Mouse (Mus musculus) ovary, postnatal 14 days (tissue): ENCODE results near the gene Dusp11.
A peak's percentile ranks its signal among the peaks of the same experiment; 100 is the strongest.
"Not testable (repeated sequence)": the region's sequence is repeated elsewhere in the genome, so short reads cannot be mapped to it uniquely, and the experiment has no call there.

Source experiments
- DNase-seq: peaks from one replicate; pipeline ENCODE4 v3.0.0; 2022; ENCODE audit warnings: low spot score

The Dusp11 gene

DNA sequence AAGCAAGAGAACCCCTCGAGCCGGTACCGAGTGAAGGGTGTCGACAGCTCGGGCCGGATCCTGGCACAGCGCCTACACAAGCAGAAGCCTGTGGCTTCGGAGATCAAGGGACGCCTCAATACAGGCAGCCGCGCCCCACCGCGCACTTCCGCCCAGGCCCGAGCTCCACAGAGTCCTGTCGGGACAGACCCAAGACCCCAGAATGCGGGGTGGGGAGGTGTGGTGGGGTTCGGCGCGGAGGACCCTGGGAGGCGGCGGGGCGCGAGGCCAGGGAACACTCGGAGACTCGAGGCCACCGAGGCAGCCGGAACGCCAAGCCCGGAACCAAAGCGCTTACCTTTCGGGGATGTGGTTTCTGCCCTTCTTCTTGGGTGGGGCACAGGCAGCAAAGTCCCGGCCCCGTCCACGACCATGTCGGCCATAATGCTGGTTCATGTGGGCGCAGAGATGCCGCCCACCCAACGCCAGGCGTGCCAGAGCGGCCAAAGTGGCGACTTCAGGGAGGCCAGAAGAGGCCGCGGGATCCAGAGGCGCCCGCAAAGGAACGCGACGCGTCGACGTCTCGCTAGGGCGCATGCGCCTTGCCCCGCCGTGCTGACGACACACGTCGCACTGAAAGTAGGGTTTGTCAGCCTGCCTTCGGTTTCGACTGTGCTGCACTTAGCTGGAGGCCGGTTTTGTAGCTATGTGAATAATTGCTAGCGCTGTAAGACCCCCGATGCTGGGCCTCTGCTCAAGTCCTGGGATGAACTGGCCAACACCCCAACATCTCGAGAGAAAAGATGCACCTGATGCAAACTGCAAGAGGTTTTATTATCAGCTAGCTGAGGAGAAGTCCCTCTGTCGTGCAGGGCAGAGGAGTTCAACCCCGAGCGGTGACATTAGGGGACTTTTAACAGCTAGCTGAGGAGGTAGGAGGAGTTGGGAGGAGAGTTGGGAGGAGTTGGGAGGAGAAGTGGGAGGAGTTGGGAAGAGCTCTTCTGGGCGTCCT, at the start of gene Dusp11:
Dusp11 (minus strand) TSS at position 567 of the 991 bp plus-strand sequence.
- DNase-seq, result peak; percentile 88

DNA sequence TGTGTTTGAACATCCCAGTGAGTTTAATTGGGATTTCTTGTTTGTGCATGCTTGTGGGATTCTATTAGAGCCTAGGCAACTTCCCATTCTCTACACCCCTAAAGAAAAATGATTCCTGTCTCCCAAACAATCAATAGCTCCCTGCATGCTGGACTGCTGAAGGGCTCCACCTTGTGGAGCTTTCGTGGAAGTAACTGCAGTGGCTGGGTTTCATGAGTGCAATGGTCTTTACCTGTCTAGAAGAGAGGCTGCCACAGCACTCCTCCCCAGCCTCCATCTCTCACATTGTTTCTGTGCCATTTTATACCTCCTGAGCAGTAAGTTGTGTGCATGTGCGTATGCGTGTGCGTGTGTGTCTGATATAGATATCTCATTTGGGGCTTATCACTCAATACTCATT, 48.5 kb upstream of the Dusp11 start:
- DNase-seq, result peak; percentile 42

DNA sequence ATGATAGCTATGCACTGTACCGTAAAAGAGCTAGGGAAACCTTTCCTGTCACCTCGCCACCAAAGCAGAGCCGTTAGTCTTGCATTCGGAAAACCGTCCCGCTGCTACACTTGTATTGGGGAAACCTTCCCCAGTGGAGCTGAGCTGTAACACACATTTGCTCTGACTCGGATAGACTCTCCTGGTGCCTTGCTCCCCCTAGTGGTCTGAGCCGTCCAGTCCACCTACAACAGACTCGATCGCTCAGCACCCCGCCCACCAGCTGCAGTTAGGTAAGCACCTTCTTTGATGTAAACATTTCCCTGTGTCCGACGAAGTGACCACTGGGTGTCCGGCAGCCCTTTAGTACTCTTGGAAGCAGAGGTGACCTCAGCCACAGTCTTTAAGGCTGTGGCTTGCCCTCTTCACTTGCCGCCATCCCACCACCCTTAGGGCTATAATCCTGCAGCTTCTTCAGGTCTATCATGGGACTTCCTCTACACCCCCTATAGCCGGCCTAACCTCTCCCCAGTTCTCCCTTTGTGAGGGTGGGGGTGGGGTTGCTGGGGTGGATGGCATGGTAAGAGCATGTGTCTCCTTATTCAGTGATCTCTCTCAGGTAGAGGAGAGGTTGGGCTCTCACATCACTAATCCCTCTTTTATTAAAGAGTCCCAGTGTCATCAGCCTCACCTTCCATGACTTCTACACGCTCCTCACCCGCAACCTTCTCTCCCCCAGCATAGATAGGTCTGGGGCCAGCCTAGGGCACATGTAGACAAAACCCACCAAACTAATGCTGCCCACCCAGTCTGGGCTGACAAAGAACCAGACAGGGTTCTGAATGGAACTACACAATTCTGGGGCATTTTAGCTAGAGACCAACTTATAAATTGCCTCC, 43.0 kb upstream of the Dusp11 start:
- peak; percentile 62 for DNase-seq

DNA sequence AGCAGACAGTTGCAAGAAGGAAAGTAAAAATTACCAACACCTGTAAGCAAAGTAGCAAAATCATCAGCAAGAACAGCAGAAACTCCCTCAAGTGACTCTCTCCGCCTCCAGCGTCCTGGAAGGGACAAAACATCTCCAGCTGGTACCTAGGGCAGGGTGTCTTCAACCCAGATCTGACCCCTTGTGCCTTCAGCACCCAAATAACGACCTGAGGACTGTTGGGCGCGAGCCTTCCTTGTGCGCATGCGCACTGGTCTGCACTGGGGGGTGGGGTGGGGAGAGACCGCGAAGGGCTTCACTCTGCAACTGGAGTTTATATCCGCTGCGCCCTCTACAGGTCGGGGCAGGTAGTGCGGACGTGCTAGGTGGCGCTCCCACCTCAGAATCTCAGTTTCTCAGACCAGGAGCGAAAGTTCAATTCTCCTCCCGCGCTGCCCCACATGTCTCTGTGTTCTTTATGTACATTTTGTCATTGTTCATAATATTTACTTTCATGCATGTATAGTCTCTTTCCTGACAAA, 42.0 kb upstream of the Dusp11 start:
- DNase-seq, result no peak

DNA sequence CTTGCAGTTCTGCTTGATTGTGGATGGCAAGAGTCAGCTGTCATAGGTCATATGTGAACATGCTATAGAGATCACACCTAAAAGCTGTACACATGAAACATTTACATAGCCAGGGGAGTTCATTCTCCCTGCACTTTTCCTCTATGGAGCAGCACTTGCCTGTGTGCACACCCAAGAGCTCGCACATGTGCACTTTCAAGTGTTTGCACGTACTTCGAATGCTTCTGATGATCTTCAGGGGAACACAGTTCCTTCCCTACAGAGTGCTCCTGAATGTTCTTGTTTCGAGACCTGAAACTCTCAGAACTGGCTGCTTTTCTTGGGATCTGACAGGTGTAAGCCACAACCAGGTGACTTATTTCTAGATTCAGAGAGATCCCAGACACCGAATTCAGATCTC, 29.3 kb upstream of the Dusp11 start:
- DNase-seq, result not testable (repeated sequence)

DNA sequence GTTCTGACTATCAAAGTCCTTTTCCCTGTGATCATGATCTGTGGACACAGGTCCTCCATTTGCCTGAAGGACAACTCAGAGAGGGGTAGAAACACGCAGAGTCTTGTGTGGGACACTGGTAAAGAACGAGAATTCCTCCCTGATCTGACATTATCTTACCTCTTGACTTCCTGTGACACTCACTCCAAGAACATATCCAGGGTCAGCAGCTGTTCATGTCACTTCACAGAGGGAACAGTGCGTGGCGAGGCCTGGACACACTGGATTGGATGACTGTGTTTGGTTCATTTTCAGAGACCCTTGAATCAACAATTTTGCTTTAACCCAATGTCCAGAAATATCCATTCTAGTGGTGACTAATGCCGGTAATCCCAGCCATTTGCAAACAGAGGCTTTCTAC, 28.1 kb upstream of the Dusp11 start:
- DNase-seq, result not testable (repeated sequence)

DNA sequence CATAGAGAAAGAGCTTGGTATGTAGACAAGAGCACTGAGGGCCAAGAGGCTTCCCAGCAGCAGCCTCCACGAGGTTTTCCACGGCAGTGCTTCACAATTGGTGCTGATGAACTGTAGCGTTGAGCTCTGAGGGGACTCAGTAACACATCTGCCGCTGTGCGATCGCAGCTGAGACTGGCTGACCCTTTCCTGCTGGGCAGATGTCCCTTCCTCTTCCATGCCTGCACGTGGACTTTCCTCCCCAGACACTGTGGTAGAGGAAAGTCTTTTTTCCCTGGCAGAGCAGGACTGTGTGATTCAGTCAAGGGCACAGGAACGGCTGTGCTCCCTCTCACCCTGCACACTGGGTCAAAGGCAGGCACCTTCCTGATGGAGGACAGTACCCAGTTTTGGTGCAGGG, 22.9 kb upstream of the Dusp11 start:
- DNase-seq, result no peak

DNA sequence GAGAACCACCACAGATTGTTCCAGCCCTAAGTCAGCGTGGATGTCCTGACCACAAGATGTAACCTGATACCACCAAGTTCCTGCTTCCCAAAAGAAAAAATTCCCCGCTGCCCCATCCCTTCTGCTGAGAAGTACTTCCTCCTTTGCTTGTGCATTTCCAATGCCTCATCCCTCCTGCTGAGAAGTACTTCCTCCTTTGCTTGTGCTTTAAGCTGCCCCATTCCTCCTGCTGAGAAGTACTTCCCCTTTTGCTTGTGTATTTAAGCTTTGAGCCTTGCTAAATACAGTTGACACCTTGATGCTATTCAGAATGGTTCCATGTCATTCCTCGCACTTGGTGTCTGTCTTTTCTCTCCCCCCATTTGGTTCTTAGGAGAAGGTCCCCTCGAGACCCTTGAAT, 17.3 kb upstream of the Dusp11 start:
- DNase-seq, result not testable (repeated sequence)

DNA sequence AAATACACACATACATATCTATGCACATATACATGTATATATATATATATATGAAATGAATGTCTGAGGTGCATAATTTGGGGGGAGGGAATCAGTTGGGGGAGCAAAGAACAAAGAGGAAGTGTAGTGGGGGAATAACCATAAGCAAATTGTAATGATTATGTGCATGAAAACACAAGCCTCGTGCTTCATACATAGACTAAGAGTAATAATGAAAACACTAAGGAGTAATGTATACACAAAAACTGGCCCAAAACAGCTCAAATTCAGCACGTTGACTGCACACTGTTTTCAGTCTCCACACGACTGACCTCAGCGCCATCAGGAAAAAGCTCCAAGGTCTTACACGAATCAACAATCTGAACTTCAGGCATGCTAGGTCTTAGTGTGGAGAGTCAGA, 14.8 kb upstream of the Dusp11 start:
- no peak for DNase-seq

DNA sequence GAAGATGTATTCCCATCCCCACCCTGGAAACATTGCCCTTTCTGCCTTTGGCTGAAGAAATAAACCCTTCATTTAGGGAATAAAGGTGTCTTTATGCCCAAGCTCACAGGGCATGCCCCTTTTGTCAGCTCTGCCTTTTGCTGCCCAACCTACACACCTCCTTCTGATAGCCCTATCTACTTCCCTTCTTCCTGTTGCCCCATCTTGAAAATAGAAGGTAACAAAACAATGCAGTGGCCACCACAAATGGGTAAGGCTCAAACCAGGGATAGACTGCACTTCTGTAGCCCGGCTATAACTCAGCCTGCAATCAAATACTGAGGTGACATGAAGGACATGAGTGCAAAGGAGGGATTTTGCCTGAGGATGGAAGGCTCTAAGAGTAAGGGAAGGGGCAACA, 14.3 kb upstream of the Dusp11 start:
- no peak for DNase-seq

DNA sequence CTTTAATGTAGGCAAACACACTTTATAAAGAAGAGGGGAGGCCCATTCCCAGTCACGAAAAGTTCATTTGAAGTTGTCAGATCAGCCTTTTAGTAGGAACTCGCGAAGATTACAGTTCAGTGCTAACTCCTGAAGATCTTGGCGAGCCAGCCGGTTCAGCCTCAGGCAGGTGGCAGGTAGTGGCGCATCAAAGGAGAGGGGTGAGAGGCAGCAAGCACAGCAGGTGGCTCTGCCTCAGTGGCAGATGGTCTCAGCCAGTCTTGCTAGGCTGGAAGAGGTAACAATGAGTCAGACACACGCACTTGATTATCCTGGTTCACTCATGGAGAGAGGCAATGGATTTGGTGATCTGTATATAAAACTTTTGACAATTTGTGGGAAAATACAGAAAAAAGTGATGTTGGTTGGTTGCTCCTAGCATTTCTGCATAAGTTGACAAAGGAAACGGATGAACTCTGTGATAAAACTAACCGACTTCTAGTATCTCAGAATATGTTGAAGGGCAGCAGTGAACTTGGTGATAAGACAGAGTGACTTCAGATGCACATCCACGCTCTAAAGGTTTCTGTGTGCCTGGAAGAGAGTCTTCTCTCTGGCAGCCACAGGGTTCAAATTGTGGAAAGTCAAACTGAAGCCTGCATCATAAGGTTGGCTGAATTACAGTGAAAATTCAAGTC, 13.6 kb upstream of the Dusp11 start:
- DNase-seq, result no peak

DNA sequence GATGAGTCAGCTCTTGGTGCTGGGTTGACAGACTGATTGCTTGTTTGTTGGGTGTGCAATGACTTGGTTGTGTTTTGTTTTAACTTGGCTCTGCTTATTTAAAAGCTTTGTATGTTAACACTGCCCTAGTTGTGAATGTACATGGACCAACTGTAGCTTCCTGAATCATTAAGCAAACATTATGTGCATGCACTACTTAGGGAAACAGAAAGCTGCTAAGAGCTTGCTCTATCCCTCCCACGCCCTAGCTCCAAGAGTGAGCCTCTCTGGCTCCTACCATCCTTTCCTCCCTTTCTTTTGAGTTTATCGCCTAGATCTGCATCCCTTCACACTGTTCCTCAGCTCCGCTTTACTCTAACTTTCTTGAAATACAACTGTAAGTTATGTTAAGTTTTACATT, 11.9 kb upstream of the Dusp11 start:
- no peak for DNase-seq

DNA sequence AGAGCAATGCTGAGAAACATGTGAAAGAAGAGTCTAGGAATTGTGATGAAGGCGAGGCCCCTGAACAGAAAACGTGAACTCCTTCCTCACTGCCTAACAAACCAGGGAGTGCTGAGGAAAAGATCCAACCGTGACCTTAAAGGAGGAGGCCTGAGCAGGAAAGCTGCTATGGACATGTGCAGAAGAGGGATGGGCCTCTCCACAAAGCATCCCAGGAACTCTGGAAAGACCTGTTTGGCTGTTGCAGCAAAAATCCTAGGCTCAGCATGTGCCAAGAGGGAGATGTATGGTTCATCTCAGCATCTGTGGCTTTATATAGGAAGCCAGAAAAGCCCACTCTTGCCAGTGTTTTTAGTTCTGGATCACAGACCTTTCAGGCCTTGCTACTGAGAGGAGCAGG, 11.2 kb upstream of the Dusp11 start:
- no peak for DNase-seq

DNA sequence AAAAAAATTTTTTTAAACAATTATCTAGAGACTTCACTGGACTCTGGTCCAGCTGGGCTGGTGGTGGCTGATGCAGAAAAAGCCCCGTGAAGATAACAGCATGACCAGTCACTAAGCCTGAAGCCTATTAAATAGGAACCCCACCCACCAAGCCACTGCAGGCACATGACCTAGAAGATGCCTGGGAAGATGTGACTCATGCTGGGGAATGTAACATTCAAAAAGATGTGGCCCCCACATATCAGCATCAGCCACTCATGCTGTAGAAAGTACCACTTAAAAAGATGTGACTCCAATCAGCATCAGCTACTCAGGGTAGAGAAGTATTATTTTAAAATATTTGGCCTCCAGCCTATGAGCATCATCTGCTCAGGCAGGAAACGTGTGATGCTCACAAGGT, 8.4 kb upstream of the Dusp11 start:
- no peak for DNase-seq

DNA sequence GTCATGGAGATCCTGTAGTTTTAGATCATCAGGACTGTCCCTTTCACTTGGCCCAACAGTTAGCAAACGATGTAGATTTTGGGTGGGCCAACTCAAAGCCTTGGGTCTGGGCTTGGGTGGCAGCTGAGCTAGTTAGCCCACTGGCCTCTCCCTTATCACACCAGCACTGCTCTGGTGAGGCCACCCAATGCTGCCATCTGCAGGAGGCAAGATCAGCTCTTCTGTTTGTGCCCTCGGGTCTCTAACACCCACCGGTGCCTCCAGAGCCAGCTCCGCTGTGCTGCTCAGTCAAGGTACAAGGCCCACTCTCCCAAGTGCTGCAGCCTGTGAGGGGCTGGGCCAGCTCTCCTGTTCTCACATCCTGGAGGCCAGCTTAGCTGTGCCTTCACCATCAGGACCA, 5.2 kb upstream of the Dusp11 start:
- DNase-seq, result no peak

DNA sequence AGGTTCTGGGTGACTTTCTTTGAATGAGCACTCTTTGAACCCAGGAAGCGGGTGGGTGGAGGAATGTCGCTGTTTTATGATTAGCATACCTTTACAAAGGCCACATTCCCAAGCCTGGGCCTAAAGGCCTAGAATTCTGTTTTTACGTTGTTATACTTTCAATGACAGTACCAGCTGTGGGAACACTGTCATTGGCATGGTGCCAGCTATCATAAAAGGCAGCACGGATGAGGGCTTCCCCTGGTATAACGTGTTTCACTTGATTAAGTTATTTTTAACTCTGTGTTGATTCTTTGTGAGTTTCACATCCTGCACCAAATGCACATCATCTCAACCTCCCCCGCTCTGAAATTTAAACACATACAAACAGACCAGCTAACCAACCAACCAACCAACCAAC, 4.6 kb upstream of the Dusp11 start:
- DNase-seq, result not testable (repeated sequence)

DNA sequence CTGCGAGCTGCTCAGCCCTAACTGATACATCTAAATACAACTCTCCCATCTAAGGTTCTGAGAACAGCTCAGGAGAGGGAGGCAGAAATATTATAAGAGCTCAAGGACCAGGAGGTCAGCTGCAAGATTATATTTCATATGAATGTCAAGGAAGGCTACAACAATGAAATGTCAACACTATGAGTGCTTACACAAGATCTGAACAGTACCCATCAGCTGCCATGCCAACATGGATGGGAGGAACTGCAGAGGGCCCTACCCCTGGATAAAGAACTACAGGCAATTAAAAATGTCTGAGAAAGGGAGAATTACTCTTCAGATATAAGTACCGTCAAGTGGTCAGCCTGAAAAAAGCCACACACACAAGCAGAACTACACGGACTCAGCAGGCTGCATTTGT, 3.9 kb downstream of the Dusp11 start:
- DNase-seq, result no peak

DNA sequence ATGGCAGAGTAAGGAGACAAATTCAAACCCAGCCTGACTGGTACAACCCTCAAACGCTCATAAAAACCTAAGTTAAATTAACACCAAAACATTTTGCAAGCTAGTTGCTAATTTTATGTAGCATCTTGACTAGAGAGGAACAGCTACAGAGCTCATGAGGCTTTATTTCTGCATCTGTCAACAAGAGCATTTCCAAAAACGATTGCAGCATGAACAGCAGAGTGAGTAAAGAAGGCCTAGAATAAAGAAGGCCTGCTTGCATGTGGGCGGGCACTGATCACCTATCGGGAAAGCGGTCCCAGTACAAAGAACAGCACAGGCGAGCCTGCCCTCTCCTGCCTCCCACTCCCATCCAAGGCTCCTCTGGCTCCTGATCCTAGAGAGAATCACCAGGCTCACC, 12.9 kb downstream of the Dusp11 start:
- DNase-seq, result no peak

DNA sequence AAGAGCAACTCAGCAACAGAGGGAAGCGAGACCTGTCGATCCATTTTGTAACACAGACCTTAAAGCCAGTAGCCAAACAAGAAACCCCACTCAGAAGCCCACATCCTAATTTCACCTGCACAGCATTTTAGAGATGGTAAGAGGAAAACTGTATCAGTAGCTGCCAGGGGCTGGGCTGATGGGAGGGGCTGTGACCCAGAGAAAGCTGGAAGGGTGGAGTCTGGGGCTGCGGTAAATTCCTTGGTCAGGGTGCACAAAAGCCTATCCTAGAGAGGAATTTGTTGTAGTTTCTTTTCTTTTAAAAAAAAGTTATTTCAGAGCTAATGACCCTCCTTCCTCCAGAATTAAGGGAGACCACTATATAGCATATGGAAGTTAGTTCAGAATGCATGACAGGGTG, 19.0 kb downstream of the Dusp11 start:
- DNase-seq, result no peak

DNA sequence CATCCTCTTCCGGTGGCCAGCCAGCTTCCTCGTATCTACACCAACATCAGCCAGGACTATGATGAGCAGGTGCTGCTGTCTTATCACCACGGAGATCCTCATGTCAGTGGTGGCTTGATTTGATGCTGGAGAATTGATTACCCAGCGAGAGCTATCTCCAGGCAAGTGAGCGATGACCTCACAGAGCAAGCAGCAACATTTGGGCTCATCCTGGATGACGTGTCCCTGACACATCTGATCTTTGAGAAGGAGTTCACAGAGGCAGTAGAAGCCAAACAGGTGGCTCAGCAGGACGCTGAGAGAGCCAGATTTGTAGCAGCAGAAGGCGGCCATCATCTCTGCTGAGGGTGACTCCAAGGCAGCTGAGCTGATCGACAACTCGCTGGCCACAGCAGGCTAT, 22.8 kb downstream of the Dusp11 start:
- DNase-seq, result no peak

DNA sequence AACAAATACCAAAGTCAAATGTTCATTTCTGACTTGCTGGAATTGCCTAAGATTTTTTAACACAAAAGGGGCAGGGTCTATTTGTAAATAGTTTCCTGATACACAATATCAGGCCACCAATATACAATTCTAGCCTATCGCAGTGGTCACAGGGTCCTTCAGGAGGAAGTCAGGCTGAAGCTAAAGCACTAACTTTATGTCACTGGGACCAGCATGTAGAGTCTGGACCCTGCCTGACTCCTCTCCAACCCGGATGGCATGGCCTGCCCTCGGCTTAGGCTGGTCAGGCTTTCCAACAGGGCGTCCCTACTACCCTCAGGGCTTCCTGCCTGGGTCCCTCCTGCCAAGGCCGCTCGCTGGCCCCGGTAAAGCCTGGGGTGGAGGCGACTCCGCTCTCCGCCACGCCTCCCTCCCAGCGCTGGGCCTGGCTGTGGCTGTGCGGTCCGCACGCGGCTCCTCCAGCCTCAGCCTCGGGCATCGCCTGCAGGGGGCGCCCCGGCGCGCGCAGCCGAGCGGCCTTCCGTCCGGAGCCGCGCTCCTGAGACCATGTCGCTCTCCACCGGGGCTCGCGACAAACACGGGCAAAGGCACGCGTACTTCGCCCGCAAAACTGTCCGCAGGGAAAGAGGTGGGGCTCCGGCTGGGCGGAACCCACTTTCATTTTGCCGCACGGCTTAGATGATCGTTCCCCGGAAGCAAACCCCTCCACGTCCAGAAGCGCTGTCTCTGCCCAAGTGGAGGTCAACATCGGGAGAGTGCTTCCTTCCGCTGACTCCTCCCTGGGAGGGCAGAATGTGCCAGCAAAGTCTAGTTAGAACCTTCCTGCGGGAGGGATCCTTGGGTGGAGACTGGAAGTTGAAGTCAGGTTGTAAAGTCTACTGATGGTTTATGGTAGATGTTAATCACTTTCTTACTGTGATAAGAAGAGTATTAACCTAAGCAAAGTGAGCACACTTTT, 24.7 kb downstream of the Dusp11 start:
- DNase-seq, result peak; percentile 82
